Mouse (Mus musculus) stomach, postnatal 0 days (tissue): ENCODE measurements around the gene Scaper.

Experiments
- CTCF ChIP-seq: IDR thresholded peaks from 2 replicates; pipeline ENCODE4 v1.5.1; 2016; ENCODE audit warnings: antibody characterized with exemption, low read depth, mild to moderate bottlenecking, moderate library complexity
- EP300 ChIP-seq: optimal IDR thresholded peaks from 2 replicates; pipeline ENCODE3; 2016; ENCODE audit warnings: antibody characterized with exemption

GRCm38 (mm10) chr9:55507922-55508321, 430.0 kb downstream of the Scaper start:
- TF ChIP-seq CTCF (no peak), EP300 (no peak)
